Mouse (Mus musculus) left cerebral cortex, postnatal 25 days (tissue): ENCODE data around the gene Rpl27a. TPM values are rescaled to one million over a fixed set of nuclear protein-coding genes. Genes with fewer than 3 reads are reported as not detected.

Source experiments
- DNase-seq, 2 experiments: peaks; one replicate each; pipeline ENCODE4 v3.0.0; 2022; ENCODE audit warnings: low spot score in 2 of 2, mixed read lengths in 1 of 2
- intact Hi-C: fragments of 180-260 bp; cut with DNase I; formaldehyde crosslinking; loops from one replicate; pipeline ENCODE4 v1.15.1; 2025
- microRNA-seq, 2 experiments: library from miRNA; unstranded; fragments of <30 nt; microRNA quantifications; one replicate each; pipeline ENCODE4 v1.2.0; 2022
- total RNA-seq, 2 experiments: library from RNA; stranded (reverse); gene quantifications; 2 replicates each; pipeline ENCODE4 v1.2.3; 2021

Rpl27a gene
- total RNA-seq, 2 experiments from 2014 or later, result 122 to 132 TPM

DNA sequence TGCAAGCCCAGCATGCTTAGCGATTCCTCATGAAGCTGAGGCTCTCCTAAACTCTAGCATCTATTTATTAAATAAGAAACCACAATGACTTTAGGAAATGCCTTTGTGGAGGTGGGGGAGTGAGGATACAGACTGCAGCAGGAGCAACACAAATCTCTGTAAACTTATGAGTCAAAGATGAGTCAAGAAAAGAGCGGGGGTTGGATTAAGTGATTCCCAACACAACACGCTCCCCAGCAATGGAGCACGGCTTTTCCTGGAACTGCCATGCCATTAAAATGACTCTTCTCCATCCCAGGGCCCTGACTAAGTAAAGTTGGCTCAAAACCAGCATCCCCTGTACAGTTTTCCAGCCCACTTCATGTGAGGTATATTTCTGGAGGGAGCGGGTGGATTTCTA, 27.8 kb downstream of the Rpl27a start:
- intact Hi-C loops, result loop anchor here (5.0 kb wide), 1 partner anchor 71 kb away; no protein-coding TSS in a partner anchor

DNA sequence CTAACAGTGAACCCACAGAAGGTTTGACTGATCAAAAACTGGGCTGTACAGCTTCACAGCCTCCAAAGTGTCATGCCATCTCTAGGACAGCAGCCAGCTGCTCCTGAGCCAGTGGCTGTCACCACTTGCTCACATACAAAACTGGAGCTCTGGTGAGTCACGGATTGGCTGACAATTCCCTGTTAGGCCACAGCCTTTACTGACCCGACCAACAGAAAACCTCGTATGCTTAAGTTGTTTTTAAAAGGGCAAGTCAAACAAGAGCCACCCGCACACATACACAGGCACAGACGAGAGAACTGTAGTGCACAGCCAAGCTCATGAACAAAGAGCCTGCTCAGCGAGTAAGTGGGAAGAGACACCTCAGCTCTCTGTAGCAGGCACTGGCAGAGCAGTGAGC, 40.6 kb downstream of the Rpl27a start:
- intact Hi-C loops, result no loop called here
- peak in 1 of 2 experiments; percentile 6 for DNase-seq

More for the DNA sequence above, 27.8 kb downstream of the Rpl27a start:
- peak in 1 of 2 experiments; percentile 35 for DNase-seq

DNA sequence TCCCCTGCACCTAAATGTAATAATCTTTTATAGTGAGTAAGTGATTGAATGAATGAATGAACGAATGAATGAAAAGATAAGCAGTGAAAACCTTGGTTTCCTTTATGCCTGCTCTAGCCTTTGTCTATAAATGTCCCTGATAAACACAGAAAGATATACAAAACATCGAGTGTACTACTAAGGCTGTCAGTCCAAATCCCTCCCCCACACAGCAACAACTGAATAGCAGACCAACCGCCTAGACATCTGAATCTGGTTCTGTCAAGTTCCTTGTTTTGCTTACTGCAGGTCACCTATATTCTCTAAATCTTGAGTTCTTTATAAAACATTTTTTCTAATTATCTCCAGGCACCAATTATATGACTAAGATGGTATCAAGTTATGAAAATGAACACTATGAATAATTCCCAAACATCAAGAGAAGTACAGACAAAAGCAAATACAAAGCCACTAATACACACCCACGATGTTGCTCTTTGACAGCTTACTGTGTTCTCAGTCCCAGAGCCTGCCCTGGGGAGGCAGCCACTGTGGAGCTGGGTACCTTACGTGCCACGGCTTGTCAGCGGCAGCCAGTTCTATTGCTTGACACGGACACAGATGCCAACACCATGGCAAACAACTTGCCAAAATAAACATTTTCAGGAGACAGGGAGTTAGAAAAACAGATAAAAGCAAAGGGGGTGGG, 42.7 kb downstream of the Rpl27a start:
- intact Hi-C loops, result no loop called here

DNA sequence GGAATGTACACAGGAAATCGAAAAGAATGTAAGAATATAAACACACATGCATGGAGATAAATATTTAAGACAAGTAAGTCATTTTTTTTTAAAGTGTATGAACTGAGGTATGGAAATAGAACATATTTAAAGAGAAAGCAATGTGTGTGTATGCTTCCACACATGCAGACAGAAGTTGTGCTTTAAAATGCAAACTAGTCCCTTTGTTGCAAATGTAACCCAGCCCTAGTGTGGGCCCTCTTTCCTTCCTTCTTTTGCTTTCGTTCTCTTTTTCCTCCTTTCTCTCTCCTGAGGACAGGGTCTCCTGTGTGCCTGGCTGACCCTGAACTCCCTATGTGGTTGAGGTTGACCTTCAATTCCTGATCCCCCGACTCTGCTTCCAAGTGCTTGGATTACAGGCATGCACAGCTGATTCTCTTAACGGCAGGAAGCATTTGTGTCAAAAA, 43.2 kb downstream of the Rpl27a start:
- no peak for DNase-seq
- intact Hi-C loops, result no loop called here

More for the DNA sequence above, 42.7 kb downstream of the Rpl27a start:
- no peak for DNase-seq

DNA sequence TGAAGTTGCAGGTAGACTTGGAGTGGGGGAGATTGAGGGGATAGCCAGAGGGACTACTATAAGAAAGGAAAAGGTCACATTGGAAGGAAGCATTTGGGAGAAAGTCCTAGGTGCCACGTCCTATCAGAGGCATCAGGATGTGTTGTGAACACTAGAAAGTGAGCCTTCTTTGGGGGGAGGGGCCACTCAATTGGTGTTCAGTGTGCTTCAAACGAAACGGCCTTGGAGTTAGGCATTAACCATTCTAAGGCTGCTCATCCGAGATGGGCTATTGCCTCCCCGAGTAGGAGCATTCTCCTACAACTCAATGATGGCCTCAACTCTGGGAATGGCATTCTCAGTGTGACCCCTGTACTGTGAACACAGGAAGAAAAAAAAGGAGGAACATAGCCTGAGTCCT, 43.7 kb downstream of the Rpl27a start:
- intact Hi-C loops, result no loop called here

DNA sequence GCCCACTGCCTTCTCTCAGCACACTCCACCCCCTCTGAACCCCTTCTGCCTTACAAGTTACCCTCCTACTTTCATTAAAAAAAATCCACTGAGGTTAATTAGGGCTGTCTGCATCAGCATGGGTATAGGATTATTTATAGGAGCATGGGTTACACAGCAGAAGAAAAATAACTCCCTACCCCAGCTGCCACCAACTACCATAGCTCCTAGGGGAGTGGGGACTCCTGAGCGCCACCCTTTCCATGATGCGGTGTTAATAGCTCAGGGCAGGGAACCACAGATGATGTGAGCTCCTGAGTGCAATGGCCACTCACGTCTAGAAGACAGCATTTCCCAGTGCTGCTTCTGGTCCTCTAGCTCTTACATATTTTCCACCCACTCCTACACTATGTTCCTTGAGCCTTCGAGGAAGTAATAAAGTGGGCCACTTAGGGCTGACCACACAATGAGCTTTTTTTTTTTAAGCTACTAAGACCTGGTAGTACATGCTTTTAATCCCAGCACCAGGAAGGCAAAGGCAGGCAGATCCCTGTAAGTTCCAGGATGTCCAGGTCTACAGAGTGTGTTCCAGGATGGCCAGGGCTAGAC, 44.9 kb downstream of the Rpl27a start:
- no peak for DNase-seq
- intact Hi-C loops, result no loop called here

More for the DNA sequence above, 43.7 kb downstream of the Rpl27a start:
- DNase-seq, result no peak

DNA sequence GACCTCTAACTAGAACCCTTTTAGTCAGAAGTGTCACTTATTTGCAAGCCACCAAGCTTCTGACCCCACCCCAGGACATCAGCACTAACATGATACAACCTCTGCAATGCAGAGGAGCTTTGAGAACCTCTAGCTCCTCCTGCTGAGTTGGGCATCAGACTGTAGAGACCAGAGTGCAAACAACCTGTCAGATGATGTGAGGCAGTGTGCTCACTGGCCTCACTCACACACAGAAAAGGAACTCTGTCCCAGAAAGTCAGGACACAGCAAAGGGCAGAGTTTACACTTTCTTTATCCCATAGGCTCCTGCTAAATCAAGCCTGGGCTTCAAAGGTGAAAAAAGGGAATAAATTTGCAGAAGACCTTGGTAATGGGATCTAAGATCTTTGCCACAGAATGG, 47.4 kb downstream of the Rpl27a start:
- intact Hi-C loops, result no loop called here
- DNase-seq, result no peak

DNA sequence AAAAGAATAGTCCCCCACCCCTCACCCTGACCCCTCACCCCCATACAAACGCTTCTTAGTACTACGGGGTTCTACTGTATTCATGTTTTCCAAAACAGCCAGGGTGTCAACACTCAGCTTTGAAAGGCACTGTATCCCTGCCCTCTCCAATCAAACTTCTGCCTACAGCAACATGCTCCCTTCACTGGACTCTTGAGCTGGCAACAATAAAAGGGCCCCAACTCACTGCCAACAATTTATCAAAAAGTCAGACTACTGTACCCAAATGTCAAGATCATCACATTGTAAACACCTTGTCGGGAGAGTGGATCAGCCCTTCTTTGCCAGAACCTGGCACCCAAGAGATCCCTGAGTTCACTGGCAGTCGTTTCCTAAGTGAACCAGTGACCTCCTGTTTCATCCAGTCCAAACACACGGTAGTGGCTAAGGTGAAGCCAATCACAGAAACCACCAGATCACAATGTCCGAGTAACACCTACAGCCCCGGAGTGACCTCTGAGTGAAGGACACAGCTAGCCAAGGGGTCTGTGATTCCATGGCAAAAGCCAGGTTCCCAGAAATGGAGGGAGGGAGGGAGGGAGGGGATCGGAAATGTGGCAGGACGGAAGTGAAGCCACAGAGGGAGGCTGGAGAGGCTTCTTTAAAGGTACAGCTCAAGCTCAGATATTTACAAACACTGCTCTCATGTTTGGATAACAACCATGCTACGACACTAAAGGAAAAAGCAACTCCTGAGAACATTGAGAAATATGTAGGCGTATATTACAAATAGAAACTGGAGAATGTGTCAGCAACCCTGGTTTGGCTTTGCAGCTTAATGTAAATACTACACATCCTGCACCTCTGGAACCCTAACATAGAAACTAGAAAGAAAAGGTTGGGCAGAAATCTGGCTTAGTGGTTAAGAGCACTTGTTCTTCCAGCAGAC, 48.2 kb downstream of the Rpl27a start:
- no peak for DNase-seq
- intact Hi-C loops, result no loop called here

DNA sequence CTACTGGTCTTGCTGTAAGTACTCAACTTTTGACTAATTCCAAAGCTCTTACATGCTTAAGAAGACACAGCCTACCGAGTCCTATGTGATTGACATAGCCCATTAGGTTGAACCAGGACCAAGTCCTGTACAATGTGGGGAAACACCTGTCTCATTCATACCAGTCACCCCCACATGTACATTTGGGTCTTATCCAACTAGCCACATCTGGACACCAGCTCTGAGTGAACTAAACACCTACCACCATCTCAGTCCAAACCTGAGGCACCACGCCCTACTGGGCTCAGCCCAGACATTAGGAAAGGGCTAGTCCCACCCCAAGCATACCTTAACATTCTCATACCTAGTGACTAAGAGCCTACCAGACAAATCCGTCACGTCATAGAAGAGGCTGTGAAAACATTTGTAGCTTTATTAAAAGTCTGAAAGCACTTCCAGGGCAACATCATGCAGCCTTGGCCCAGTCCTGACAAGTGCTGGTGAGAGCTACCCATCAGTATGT, 49.5 kb downstream of the Rpl27a start:
- intact Hi-C loops, result no loop called here
- DNase-seq, result no peak

Small RNA genes within 50 kb of the gene (microRNA-seq; reads per million reads assigned to microRNA genes)
- gene Gm47284, result 0 to 0.25 reads per million in 2 experiments

Other genes starting within 250 kb of the Rpl27a start
- 1 to 10 TPM in 1 of 2 experiments, under 1 TPM in 1; 0.64 to 1.2 TPM for gene Stk33, start 80.1 kb upstream of the Rpl27a start, total RNA-seq
- gene Trim66, start 11.0 kb upstream of the Rpl27a start, total RNA-seq, result 10 to 100 TPM; 13.9 to 16.4 TPM
- 10 to 100 TPM; 14.1 to 15.1 TPM for gene St5, start 184.5 kb downstream of the Rpl27a start, total RNA-seq
- 1 to 10 TPM; 3.8 to 6.0 TPM for gene Akip1, start 184.5 kb downstream of the Rpl27a start, total RNA-seq
- gene BC051019, start 204.7 kb downstream of the Rpl27a start, total RNA-seq, result not detected
- not detected for gene Ascl3, start 212.6 kb downstream of the Rpl27a start, total RNA-seq
- 10 to 100 TPM; 91.0 to 95.4 TPM for gene Tmem9b, start 233.7 kb downstream of the Rpl27a start, total RNA-seq